Mouse (Mus musculus): ENCODE measurements around the gene Ppp2ca.

The Ppp2ca gene

GRCm38 (mm10) chr11:52098398-52098946 lies at the start of gene Ppp2ca:
Ppp2ca (plus strand) TSS chr11:52098681.
- DNase-seq (ENCODE audit: low read depth), result peak; percentile 99

GRCm38 (mm10) chr11:52053371-52053770 lies 45.1 kb upstream of the Ppp2ca start:
- no peak for DNase-seq (ENCODE audit: low read depth)

DNA sequence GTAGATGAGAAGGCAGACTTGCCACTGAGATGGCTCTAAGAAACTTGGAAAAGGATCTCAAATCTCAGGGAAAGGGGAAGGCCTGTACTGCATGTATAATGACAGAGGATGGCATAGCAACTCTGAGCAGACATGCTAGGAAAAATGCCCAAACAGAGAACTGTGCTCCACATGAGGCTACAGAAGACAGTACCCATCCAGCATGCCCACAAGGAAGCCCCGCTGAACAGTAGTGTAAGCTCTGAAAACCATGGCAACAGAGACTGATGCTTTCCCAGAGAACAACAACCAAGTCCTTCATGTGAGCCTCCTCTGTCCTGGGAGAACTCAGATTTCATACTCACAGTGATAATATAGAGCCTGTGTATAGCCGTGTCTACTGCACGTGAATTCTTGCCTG lies 43.8 kb upstream of the Ppp2ca start:
- no peak for DNase-seq (ENCODE audit: low read depth)

DNA sequence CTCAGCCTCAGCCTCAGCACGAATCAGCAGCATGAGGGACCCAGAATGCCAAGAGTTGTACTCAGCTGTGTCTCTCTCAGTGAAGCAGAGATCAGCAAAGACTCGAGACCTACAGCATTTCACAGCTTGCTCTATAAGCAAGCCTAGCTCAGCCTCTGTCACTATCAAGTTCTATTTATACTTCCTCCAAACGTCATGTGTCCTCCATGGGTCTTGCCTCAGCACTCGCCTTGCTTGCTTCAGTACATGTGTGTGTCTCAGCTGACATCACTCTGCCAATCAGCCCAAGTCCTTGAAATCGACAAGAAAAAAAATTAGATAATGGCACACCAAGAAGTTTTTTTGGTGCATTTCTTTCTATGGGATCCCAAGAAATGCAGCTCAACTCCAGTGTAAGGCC lies 42.3 kb upstream of the Ppp2ca start:
- DNase-seq (ENCODE audit: low read depth), result no peak

DNA sequence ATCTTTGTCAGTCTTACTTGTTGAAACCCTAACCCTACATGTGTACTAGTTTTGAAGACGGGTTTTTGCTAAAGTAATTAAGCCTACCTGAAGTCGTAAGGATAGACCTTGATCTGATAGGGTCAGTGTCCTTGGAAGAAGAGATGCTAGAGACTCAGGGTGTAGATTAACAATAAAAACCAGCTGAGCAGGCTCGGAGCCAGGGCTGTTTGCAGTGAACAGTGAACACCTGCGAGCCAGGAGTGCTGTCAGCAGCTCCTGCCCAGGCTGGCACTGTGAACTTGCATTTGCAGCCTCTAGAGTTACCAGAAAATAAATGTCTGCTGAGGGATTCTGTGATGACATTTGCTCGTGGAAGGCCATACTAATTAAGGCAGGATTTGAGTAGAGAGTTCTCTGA lies 39.5 kb upstream of the Ppp2ca start:
- no peak for DNase-seq (ENCODE audit: low read depth)

DNA sequence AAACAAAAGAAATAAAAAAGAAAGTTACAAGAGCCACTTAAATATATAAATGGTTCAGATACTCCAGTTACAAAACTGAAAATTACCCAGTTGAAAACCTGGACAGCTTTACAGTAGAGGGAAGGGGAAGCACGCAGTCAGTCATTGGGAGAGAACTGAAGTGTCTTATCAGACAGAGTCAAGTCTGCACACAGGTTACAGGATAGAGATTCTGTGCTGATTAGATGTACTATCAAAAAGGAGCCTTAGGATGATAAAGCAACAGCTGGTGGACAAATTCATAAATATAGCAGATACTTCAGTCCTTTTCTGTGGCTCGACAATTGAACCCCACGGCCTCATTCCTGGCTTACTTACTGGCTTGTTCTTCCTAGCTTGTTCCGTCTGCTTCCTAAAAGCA lies 38.2 kb upstream of the Ppp2ca start:
- no peak for DNase-seq (ENCODE audit: low read depth)

- no peak for DNase-seq (ENCODE audit: low read depth)
Measured at GRCm38 (mm10) chr11:52062406-52062805, 36.1 kb upstream of the Ppp2ca start.

GRCm38 (mm10) chr11:52064398-52064797 lies 34.1 kb upstream of the Ppp2ca start:
- peak; percentile 63 for DNase-seq (ENCODE audit: low read depth)

DNA sequence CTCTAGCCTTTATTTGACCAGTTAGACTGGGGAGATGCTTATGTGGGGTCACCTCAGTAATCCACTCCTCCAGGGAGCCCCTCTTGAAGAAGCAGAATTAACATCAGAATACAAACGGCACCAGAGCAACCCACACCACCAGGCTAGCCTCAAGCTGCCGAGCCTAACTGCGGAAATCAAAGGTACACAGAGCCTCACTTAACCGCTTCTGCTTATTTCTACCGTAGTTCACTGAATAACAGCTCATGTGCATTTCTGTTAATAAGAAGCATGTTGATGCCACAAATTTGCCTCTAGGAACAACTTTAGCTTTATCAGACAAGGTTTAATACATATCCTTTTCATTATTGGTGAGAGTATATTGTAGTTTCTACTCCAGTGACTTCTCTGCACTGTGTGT lies 32.6 kb upstream of the Ppp2ca start:
- DNase-seq (ENCODE audit: low read depth), result peak; percentile 62

- no peak for DNase-seq (ENCODE audit: low read depth)
Measured at GRCm38 (mm10) chr11:52071768-52072167, 26.7 kb upstream of the Ppp2ca start.

DNA sequence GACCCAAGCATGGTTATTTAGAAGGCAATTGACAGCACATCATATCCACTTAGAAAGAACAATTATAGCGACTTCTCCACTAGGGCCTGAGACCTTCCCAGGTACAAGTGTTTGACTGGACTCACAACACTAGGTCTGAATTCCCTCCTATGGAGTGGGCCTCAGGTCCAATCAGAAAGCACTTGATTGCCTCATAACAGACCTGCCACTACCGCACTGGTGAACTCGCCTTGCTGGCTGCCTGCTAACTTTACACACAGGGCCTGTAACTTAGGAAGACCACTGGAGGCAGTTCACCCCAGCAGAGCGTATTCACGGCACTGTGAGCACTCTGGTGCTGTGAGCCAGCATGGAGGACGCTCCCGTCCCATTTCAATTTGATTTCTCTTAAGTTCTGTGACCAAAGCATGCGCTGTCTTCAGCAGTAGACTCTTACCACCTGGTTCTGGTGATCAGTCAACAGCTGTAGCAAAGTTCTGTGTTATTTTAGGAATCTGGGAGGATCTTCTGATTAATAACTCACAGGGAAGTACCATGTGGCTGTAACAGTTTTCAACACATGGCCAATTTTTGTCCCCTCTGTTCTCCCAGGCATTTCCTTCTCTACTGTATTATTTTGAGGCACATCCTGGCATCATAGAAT lies 24.8 kb upstream of the Ppp2ca start:
- no peak for DNase-seq (ENCODE audit: low read depth)

GRCm38 (mm10) chr11:52074626-52075470 lies 23.6 kb upstream of the Ppp2ca start:
- DNase-seq (ENCODE audit: low read depth), result peak; percentile 51

DNA sequence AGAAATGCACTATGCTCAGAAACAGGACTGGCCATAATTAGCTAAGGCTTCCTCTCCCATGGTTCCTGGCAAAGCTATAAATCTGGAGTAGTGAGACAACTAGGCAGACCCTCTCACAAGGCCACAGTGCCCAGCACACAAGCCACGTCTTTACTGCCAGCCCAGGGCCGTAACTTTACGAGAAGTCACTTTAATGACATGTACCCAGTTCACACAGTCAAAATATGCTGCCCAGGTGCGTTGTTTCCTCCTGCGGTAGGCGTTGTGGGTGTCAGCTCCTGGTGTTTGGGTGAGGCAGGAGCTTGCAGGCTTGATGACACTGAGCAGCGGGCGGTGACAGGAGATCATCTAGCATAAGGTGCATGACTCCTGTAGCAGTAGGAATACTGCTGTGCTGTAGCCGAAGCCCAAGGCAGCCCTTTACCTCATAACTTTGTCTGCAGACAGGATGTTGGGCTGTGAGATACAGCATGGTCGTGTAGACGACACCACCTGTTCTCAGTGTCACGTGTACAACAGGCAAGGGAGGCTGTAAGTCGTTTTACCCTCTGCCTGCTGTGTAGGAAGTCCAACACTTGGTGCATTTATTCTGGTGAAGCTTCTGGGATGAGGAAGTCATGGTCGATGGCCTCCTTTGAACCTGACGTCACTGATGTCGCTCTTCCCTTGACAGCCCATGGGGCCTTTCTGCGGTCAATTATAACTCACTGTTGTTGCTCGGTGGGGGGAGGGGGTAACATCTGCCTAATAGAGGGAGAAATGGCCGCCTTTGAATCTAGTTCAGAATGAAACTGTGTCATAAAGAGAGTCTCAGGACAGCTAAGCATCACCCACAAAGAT lies 22.5 kb upstream of the Ppp2ca start:
- DNase-seq (ENCODE audit: low read depth), result peak; percentile 86

- DNase-seq (ENCODE audit: low read depth), result no peak
Measured at GRCm38 (mm10) chr11:52076742-52077352, 21.6 kb upstream of the Ppp2ca start.

- no peak for DNase-seq (ENCODE audit: low read depth)
Measured at GRCm38 (mm10) chr11:52077939-52078338, 20.5 kb upstream of the Ppp2ca start.

GRCm38 (mm10) chr11:52079978-52080377 lies 18.5 kb upstream of the Ppp2ca start:
- DNase-seq (ENCODE audit: low read depth), result no peak

- DNase-seq (ENCODE audit: low read depth), result no peak
Measured at GRCm38 (mm10) chr11:52080656-52081055, 17.8 kb upstream of the Ppp2ca start.

- no peak for DNase-seq (ENCODE audit: low read depth)
Measured at GRCm38 (mm10) chr11:52085857-52086203, 12.7 kb upstream of the Ppp2ca start.

DNA sequence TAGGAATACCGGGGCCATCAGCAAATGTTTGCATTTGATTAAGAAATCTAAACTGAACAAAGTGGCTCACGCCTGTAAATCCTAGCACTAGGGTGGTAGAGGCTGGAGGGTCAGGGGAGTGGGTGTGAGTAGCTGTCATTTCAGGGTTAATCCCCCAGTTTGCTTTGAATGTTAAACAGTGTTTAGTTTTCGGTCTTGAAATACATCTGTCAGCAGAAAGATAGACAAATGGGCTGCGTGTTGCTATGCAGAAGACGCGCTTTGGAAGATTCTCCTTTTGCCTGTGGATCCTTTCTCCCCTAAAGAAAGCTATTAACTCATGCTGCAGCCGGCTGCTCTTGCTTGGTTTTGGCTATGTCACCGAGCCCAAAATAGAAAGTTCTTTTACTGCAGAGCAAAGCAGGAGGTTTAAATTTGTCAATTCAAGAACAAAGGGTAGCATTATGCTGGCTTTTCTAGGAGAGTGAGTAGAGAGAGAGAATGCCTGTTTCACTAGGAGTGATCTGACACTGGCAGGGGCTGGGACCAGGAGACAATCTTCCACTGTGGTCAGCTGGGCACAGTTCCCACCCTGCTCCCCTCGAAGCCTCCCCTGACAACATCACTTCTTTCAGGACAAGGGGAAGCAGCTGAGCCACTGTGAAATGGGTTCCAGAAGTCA lies 12.1 kb upstream of the Ppp2ca start:
- DNase-seq (ENCODE audit: low read depth), result no peak

DNA sequence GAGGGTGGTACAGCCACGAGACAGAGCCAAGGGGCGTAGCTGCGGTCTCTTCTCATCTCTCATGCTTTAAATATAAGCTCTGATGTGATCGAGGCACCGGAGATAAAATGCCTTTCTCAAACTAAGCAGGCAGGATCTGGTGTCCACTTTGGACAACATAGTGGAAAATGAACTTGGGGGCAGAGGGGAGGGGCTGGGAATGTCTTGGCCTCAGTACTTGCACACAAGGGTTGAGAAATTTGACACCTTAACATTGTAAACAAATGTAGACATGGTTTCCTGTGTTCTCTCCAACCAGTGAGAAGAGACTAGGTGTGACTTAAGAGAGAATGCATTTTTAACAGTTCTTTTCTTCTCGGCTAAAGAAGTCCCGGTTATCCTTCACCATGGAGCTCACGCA lies 9.2 kb upstream of the Ppp2ca start:
- DNase-seq (ENCODE audit: low read depth), result no peak

GRCm38 (mm10) chr11:52091261-52091660 lies 7.2 kb upstream of the Ppp2ca start:
- no peak for DNase-seq (ENCODE audit: low read depth)
